Mouse (Mus musculus): Measurements from ENCODE around the gene Abcb4. TPM values are rescaled to one million over a fixed set of nuclear protein-coding genes. Genes with fewer than 3 reads are reported as not detected.
A peak's percentile ranks its signal among the peaks of the same experiment; 100 is the strongest.
"Not testable (repeated sequence)": the region's sequence is repeated elsewhere in the genome, so short reads cannot be mapped to it uniquely, and the experiment has no call there.

Gene Abcb4
- polyA plus RNA-seq, 2 experiments = 25.1 to 27.1 TPM

DNA sequence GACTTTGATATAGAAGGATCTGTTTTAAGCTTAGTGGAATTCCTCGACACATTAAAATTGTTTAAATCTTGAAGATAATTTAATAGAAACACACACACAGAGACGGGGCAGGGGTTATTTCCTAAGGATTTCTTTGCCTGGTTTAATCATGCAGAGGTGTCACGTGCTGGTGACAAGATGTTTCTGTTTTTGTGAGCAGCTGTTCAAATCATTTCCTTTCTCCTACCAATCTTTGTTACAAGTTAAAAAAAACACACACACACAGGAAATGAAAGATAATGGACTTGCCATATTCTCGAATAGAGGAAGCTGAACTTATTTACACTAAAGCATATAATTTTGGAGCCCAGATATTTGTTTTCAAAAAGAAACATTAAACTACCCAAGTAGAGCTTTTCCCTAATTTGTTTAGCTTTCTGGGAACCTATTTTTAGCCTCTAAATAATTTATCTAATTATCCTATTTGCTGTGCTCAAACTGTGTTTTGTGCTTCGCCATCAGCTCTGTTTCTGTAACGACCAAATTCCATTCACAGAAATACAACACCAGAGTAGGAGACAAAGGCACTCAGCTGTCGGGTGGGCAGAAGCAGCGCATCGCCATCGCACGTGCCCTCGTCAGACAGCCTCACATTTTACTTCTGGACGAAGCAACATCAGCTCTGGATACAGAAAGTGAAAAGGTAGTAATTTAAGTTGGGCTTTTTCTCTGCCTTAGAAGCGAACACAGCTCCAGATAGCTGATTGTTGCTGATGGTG lies 29.8 kb upstream of the Abcb4 start:
- no peak overlapping the region for H3K4me3 ChIP-seq (ENCODE audit: insufficient read depth in 1 of 2, low read depth in 2 of 2, low read length in 2 of 2)
- H3K27ac ChIP-seq = no peak overlapping the region
- DNase-seq (ENCODE audit: low read depth in 3 of 3, low spot score in 3 of 3) (no peak), ATAC-seq (ENCODE audit: insufficient read depth) (no peak)
- H3K9ac ChIP-seq (replicated peaks) = no peak overlapping the region
- H3K36me3 ChIP-seq (replicated peaks; ENCODE audit: control insufficient read depth, insufficient read depth, low read depth) = no peaks in the 10 kb centered on the region
- no peak overlapping the region for H3K4me2 ChIP-seq (ENCODE audit: low read depth)
- WGBS (ENCODE audit: insufficient replicate concordance) = 55% methylated on average over 14 of the region's 14 CpGs
- no peaks in the 10 kb centered on the region for H3K4me1 ChIP-seq (replicated peaks; ENCODE audit: control insufficient read depth in 2 of 2, insufficient read depth in 2 of 2, low read length in 1 of 2)
- no peaks in the 10 kb centered on the region for H3K27me3 ChIP-seq (ENCODE audit: control insufficient read depth, insufficient read depth, low read length)
- TF ChIP-seq EP300 (IDR thresholded peaks at IDR 0.05; ENCODE audit: low read depth) (no peak), CTCF (IDR thresholded peaks at IDR 0.05; ENCODE audit: low read depth) (no peak)
- no peaks in the 10 kb centered on the region for H3K9me3 ChIP-seq (ENCODE audit: control insufficient read depth, low read length)

DNA sequence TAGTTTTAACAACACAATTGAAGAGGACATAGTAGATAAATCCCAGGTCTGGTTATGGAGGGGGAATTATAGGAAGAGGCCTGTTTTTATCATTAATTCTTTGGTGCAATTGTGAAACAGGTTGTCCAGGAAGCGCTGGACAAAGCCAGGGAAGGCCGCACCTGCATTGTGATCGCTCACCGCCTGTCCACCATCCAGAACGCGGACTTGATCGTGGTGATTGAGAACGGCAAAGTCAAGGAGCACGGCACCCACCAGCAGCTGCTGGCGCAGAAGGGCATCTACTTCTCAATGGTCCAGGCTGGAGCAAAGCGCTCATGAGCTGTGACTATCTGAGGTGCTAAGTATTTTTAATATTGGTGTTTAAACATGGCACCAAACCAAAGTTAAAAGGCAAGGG lies 27.9 kb upstream of the Abcb4 start:
- H3K4me1 ChIP-seq (replicated peaks; ENCODE audit: control insufficient read depth in 2 of 2, insufficient read depth in 2 of 2, low read length in 1 of 2); ATAC-seq (ENCODE audit: insufficient read depth); H3K4me3 ChIP-seq (ENCODE audit: insufficient read depth in 1 of 2, low read depth in 2 of 2, low read length in 2 of 2): not testable (repeated sequence)

GRCm38 (mm10) chr5:8866366-8866765 lies 27.2 kb upstream of the Abcb4 start:
- ATAC-seq (ENCODE audit: insufficient read depth) (no peak), DNase-seq (ENCODE audit: low read depth in 3 of 3, low spot score in 3 of 3) (no peak)
- TF ChIP-seq CTCF (IDR thresholded peaks at IDR 0.05; ENCODE audit: low read depth) = no peak
- TF ChIP-seq EP300 (IDR thresholded peaks at IDR 0.05; ENCODE audit: low read depth) = no peak
- Histone ChIP-seq H3K9me3 (ENCODE audit: control insufficient read depth, low read length) (no peaks in the 10 kb centered on the region), H3K36me3 (replicated peaks; ENCODE audit: control insufficient read depth, insufficient read depth, low read depth) (no peaks in the 10 kb centered on the region), H3K27ac (no peak overlapping the region), H3K27me3 (ENCODE audit: control insufficient read depth, insufficient read depth, low read length) (no peaks in the 10 kb centered on the region), H3K4me1 (replicated peaks; ENCODE audit: control insufficient read depth in 2 of 2, insufficient read depth in 2 of 2, low read length in 1 of 2) (no peaks in the 10 kb centered on the region), H3K4me3 (ENCODE audit: insufficient read depth in 1 of 2, low read depth in 2 of 2, low read length in 2 of 2) (no peak overlapping the region), H3K9ac (replicated peaks) (no peak overlapping the region), H3K4me2 (ENCODE audit: low read depth) (no peak overlapping the region)
- 76% methylated on average over 5 of the region's 5 CpGs for WGBS (ENCODE audit: insufficient replicate concordance)

More for the DNA sequence above, 27.9 kb upstream of the Abcb4 start:
- H3K36me3 ChIP-seq (replicated peaks; ENCODE audit: control insufficient read depth, insufficient read depth, low read depth); H3K9ac ChIP-seq (replicated peaks); DNase-seq (ENCODE audit: low read depth in 3 of 3, low spot score in 3 of 3); H3K27ac ChIP-seq; H3K9me3 ChIP-seq (ENCODE audit: control insufficient read depth, low read length); H3K27me3 ChIP-seq (ENCODE audit: control insufficient read depth, insufficient read depth, low read length); H3K4me2 ChIP-seq (ENCODE audit: low read depth): not testable (repeated sequence)
- WGBS (ENCODE audit: insufficient replicate concordance) = 92% methylated on average over 11 of the region's 11 CpGs

DNA sequence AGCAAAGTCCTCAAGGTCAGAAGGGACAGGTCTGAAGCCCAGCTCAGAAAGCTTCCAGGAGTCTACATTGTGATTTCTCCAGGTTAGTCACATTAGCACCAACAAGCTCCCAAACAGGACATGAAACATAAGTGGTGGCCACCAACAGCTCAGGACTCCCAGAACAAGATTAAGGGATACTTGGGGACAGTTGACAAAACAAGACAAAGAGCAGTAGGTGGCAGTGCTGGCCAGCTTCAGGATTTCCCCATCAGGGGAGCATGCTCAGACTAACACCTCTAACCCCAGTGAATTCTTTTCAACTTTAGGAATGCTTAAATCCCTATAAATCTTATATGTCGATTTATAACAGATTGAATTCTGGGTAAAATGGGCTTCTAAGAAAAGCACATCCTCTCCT lies 25.5 kb upstream of the Abcb4 start:
- Histone ChIP-seq H3K9me3 (ENCODE audit: control insufficient read depth, low read length) (no peaks in the 10 kb centered on the region), H3K4me2 (ENCODE audit: low read depth) (no peak overlapping the region), H3K4me3 (ENCODE audit: insufficient read depth in 1 of 2, low read depth in 2 of 2, low read length in 2 of 2) (no peak overlapping the region), H3K27me3 (ENCODE audit: control insufficient read depth, insufficient read depth, low read length) (no peaks in the 10 kb centered on the region), H3K27ac (no peak overlapping the region), H3K36me3 (replicated peaks; ENCODE audit: control insufficient read depth, insufficient read depth, low read depth) (no peaks in the 10 kb centered on the region), H3K9ac (replicated peaks) (no peak overlapping the region), H3K4me1 (replicated peaks; ENCODE audit: control insufficient read depth in 2 of 2, insufficient read depth in 2 of 2, low read length in 1 of 2) (peaks cover 0 to 3% of the 10 kb centered on the region in 2 experiments; a peak in 1 of 4 replicates)
- no peak for TF ChIP-seq EP300 (IDR thresholded peaks at IDR 0.05; ENCODE audit: low read depth)
- TF ChIP-seq CTCF (IDR thresholded peaks at IDR 0.05; ENCODE audit: low read depth) = peak; percentile 72
- ATAC-seq (ENCODE audit: insufficient read depth) = 0 out of 2 replicates have a peak, but pooled peaks have one; percentile 67
- WGBS (ENCODE audit: insufficient replicate concordance) = 13% methylated on average over 1 of the region's 1 CpGs
- DNase-seq (ENCODE audit: low read depth in 3 of 3, low spot score in 3 of 3) = peak in 2 of 3 experiments; percentile 22 to 30

GRCm38 (mm10) chr5:8872979-8873915 lies 20.3 kb upstream of the Abcb4 start:
- no peaks in the 10 kb centered on the region for H3K36me3 ChIP-seq (replicated peaks; ENCODE audit: control insufficient read depth, insufficient read depth, low read depth)
- WGBS (ENCODE audit: insufficient replicate concordance) = 68% methylated on average over 6 of the region's 6 CpGs
- H3K4me1 ChIP-seq (replicated peaks; ENCODE audit: control insufficient read depth in 2 of 2, insufficient read depth in 2 of 2, low read length in 1 of 2) = peaks cover 0 to 3% of the 10 kb centered on the region in 2 experiments; a peak in 1 of 4 replicates
- no peak overlapping the region for H3K4me2 ChIP-seq (ENCODE audit: low read depth)
- DNase-seq (ENCODE audit: low read depth in 3 of 3, low spot score in 3 of 3) (no peak), ATAC-seq (ENCODE audit: insufficient read depth) (0 out of 2 replicates have a peak, but pooled peaks have one; percentile 28)
- H3K9me3 ChIP-seq (ENCODE audit: control insufficient read depth, low read length) = no peaks in the 10 kb centered on the region
- no peak overlapping the region for H3K27ac ChIP-seq
- TF ChIP-seq CTCF (IDR thresholded peaks at IDR 0.05; ENCODE audit: low read depth) (no peak), EP300 (IDR thresholded peaks at IDR 0.05; ENCODE audit: low read depth) (no peak)
- no peak overlapping the region for H3K4me3 ChIP-seq (ENCODE audit: insufficient read depth in 1 of 2, low read depth in 2 of 2, low read length in 2 of 2)
- H3K9ac ChIP-seq (replicated peaks) = no peak overlapping the region
- H3K27me3 ChIP-seq (ENCODE audit: control insufficient read depth, insufficient read depth, low read length) = no peaks in the 10 kb centered on the region
